Mouse (Mus musculus) lung, adult 2 months (tissue): ENCODE data around the gene Nars2. TPM values are rescaled to one million over a fixed set of nuclear protein-coding genes. Genes with fewer than 3 reads are reported as not detected.
A peak's percentile ranks its signal among the peaks of the same experiment; 100 is the strongest.

Source experiments
- DNase-seq: peaks from one replicate; pipeline ENCODE4 v3.0.0; 2022
- H3K4me1 ChIP-seq: fragments of 200-500 bp; 2 replicates; pipeline ENCODE4 v1.6.1; 2011; ENCODE audit warnings: low read length; ENCODE audit not compliant: control insufficient read depth, insufficient read depth
- H3K4me3 ChIP-seq: fragments of 200-500 bp; replicated peaks from 2 replicates; pipeline ENCODE3; 2011; ENCODE audit warnings: low read depth, mild to moderate bottlenecking, control low read depth, low read length; ENCODE audit errors: extremely low read depth
- CTCF ChIP-seq: fragments of 200-500 bp; IDR thresholded peaks from 2 replicates; pipeline ENCODE4 v1.5.1; 2011; ENCODE audit warnings: mild to moderate bottlenecking, low read length, control low read depth; ENCODE audit not compliant: insufficient read depth
- POLR2A ChIP-seq: fragments of 200-500 bp; IDR thresholded peaks from 2 replicates; pipeline ENCODE4 v1.6.1; 2011; ENCODE audit warnings: low read depth, mild to moderate bottlenecking, control low read depth, low read length, borderline replicate concordance; ENCODE audit errors: extremely low read depth
- WGBS: fragments of 180-500 bp; shearing (Covaris S2); methylation state at CpG from one replicate; pipeline ENCODE4 v1.1.7; 2018; 5-methylcytosine and 5-hydroxymethylcytosine counted together
- polyA plus RNA-seq: library from polyadenylated mRNA; depleted of rRNA; stranded (reverse); fragments of >200 nt; gene quantifications from 2 replicates; pipeline ENCODE4 v1.2.3, GENCODE M21; 2012

Gene Nars2
- polyA plus RNA-seq, 1 experiment = 2.2 TPM

DNA sequence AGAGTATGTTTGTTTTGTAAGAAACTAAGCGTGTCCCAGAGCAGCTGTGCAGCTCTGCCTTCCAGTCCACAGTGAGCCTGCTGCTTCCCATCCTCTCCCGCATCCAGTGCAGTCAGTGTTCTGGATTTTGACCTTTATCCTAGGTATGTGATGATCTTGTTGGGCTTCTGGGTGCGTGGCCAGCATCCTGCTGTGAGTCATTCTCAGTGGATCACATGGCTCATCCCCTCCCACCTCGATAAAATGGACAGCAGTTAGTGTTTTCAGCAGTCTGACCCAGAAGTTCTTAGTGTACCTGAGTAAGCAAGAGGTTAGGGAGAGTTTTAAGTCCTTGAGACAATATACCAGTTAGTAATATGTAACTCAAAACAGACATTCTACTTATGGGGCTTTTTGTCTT is 36.4 kb downstream of the Nars2 start:
- 51% methylated on average over 4 of the region's 4 CpGs for WGBS
- no peak overlapping the region for H3K4me3 ChIP-seq
- TF ChIP-seq CTCF = no peak
- no peak for TF ChIP-seq POLR2A
- H3K4me1 ChIP-seq = peaks cover 14% of the 10 kb centered on the region
- no peak for DNase-seq

- TF ChIP-seq POLR2A (no peak), CTCF (no peak)
- WGBS = 17% methylated on average over 3 of the region's 3 CpGs
- peak; percentile 26 for DNase-seq
- Histone ChIP-seq H3K4me1 (peaks cover 3% of the 10 kb centered on the region; the same call in 1 of the 2 replicates), H3K4me3 (no peak overlapping the region)
These were observed 61.7 kb downstream of the Nars2 start for GRCm38 (mm10) chr7:97012956-97013355.

DNA sequence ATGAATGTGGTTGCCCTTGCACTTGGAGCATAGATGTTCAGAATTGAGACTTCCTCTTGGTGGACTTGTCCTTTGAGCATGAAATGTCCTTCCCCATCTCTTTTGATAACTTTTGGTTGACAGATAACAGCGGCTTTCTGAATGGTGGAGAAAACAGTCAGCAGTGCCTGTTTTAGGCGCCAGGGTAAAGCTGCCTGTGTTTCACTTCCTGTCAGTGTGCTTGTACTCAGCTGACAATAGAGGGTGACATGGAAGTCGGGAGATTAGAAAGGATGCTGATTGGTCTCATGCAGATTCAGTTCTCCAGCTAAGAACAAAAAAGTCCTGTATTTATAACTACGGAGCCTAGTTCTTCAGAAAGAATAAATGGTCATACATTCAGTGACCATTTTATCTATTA is 66.7 kb downstream of the Nars2 start:
- no peak for DNase-seq
- Histone ChIP-seq H3K4me3 (no peak overlapping the region), H3K4me1 (peaks cover under 1% of the 10 kb centered on the region; the same call in 1 of the 2 replicates)
- 31% methylated on average over 4 of the region's 4 CpGs for WGBS
- no peak for TF ChIP-seq POLR2A
- no peak for TF ChIP-seq CTCF

DNA sequence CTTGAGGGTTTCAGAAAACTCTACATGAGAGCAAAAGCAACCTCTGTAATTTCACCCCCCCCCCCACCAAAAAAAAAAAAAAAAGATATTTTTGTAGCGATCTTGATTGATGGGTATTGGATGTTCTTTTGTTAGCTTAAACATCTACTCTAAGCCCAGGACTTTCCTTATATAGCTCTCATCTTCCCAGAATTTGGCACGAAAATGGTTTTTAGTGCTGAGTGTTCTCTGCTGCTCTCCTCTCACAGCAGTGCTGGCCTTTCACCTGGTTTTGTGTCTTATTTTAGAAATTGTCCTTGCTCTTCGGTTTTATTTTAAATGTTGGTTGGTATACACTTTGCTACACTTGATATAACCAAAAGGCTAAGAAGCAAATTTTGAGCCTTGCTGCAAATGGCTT is 67.1 kb downstream of the Nars2 start:
- TF ChIP-seq POLR2A (no peak), CTCF (no peak)
- Histone ChIP-seq H3K4me3 (no peak overlapping the region), H3K4me1 (no peaks in the 10 kb centered on the region)
- 46% methylated on average over 3 of the region's 3 CpGs for WGBS
- no peak for DNase-seq

GRCm38 (mm10) chr7:97019303-97019702 is 68.0 kb downstream of the Nars2 start:
- DNase-seq = no peak
- TF ChIP-seq CTCF (no peak), POLR2A (no peak)
- H3K4me3 ChIP-seq = no peak overlapping the region
- no peaks in the 10 kb centered on the region for H3K4me1 ChIP-seq
- 86% methylated on average over 1 of the region's 1 CpGs for WGBS

- WGBS = 89% methylated on average over 5 of the region's 5 CpGs
- Histone ChIP-seq H3K4me1 (no peaks in the 10 kb centered on the region), H3K4me3 (no peak overlapping the region)
- TF ChIP-seq POLR2A (no peak), CTCF (no peak)
- no peak for DNase-seq
These were observed 75.6 kb downstream of the Nars2 start for GRCm38 (mm10) chr7:97026772-97027358.

DNA sequence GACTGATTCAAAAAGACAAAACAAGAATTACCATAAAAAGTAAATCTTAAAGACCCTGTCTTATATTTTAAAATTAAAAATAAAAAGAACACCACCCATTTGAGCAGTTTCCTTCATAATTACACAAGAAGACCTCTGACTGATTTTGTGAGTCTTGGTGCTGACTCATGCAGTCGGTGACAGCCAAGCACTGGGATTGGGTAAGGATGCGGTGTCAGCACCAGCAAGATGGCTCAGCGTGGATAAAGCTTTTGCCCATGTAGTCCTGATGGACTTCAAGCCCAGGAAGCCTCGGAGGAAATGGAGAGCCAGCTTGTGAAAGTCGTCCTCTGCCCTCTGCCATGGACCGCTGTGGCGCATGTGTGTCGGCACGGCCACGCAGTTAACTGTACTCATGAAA is 77.8 kb downstream of the Nars2 start:
- Histone ChIP-seq H3K4me1 (no peaks in the 10 kb centered on the region), H3K4me3 (no peak overlapping the region)
- no peak for TF ChIP-seq POLR2A
- no peak for TF ChIP-seq CTCF
- WGBS = 90% methylated on average over 10 of the region's 10 CpGs
- no peak for DNase-seq

GRCm38 (mm10) chr7:97032412-97032811 is 81.1 kb downstream of the Nars2 start:
- TF ChIP-seq CTCF = no peak
- no peak for TF ChIP-seq POLR2A
- no peak overlapping the region for H3K4me3 ChIP-seq
- WGBS = 81% methylated on average over 2 of the region's 2 CpGs
- no peak for DNase-seq
- H3K4me1 ChIP-seq = no peaks in the 10 kb centered on the region

DNA sequence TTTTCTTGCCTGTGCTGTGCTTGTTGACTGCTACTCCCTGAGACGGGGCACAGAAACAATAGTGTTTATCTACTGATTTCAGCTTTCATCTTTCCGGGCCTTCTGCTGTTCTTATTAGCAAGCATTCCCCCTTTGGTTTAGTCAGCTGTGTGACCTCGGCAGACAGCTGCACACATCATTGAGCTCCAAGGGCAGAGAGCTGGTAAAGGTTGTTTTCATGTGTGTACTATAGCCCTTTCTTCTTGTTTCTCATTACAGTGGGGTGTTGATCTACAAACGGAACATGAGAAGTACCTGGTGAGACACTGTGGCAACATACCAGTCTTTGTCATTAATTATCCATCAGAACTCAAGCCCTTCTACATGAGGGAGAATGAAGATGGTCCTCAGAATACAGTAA is 88.3 kb downstream of the Nars2 start:
- TF ChIP-seq POLR2A (no peak), CTCF (no peak)
- Histone ChIP-seq H3K4me3 (no peak overlapping the region), H3K4me1 (no peaks in the 10 kb centered on the region)
- DNase-seq = no peak
- WGBS = 50% methylated on average over 4 of the region's 4 CpGs

GRCm38 (mm10) chr7:97041868-97042449 is 90.7 kb downstream of the Nars2 start:
- 84% methylated on average over 6 of the region's 6 CpGs for WGBS
- Histone ChIP-seq H3K4me3 (no peak overlapping the region), H3K4me1 (no peaks in the 10 kb centered on the region)
- TF ChIP-seq POLR2A (no peak), CTCF (no peak)
- DNase-seq = no peak
